Mouse (Mus musculus) heart, embryonic 16.5 days (tissue): ENCODE measurements around the gene Trak1. TPM values are rescaled to one million over a fixed set of nuclear protein-coding genes. Genes with fewer than 3 reads are reported as not detected.

Experiments used
- ATAC-seq: fragments of 200-750 bp; cut with Nextera tagmentation; replicated peaks from 2 replicates; pipeline ENCODE4 v1.8.0; 2017; ENCODE audit warnings: moderate number of reproducible peaks; ENCODE audit not compliant: insufficient read depth, low FRiP score; ENCODE audit errors: extremely low read depth
- H3K27ac ChIP-seq: fragments of 300-500 bp; sonication (generic); 2 replicates; pipeline ENCODE4 v1.5.1; 2014; ENCODE audit warnings: mild to moderate bottlenecking, low read length, control low read depth, moderate library complexity
- H3K27me3 ChIP-seq: fragments of 300-500 bp; sonication (generic); 2 replicates; pipeline ENCODE4 v1.6.1; 2014; ENCODE audit warnings: low read length, mixed read lengths; ENCODE audit not compliant: control insufficient read depth, insufficient read depth
- H3K36me3 ChIP-seq: fragments of 300-500 bp; sonication (generic); 2 replicates; pipeline ENCODE4 v1.6.1; 2014; ENCODE audit not compliant: control insufficient read depth, insufficient read depth
- H3K4me1 ChIP-seq: fragments of 300-500 bp; sonication (generic); 2 replicates; pipeline ENCODE4 v1.6.1; 2014; ENCODE audit warnings: low read length, mixed read lengths; ENCODE audit not compliant: control insufficient read depth, insufficient read depth
- H3K4me2 ChIP-seq: fragments of 300-500 bp; sonication (generic); 2 replicates; pipeline ENCODE4 v1.6.1; 2014; ENCODE audit warnings: low read depth, mild to moderate bottlenecking, control low read depth, low read length
- H3K4me3 ChIP-seq: fragments of 300-500 bp; sonication (generic); 2 replicates; pipeline ENCODE4 v1.5.1; 2014; ENCODE audit warnings: mild to moderate bottlenecking, control low read depth, low read length
- H3K9ac ChIP-seq: fragments of 300-500 bp; sonication (generic); 2 replicates; pipeline ENCODE4 v1.6.1; 2014; ENCODE audit warnings: low read length, control low read depth
- H3K9me3 ChIP-seq: fragments of 300-500 bp; sonication (generic); replicated peaks from 2 replicates; pipeline ENCODE4 v1.6.1; 2016; ENCODE audit warnings: low read length; ENCODE audit not compliant: control insufficient read depth
- WGBS: fragments of 180-500 bp; shearing (Covaris S2); extraction: QIAGEN DNeasy Blood & Tissue Kit; methylation state at CpG from one replicate; pipeline ENCODE4 v1.1.7; 2014; 5-methylcytosine and 5-hydroxymethylcytosine counted together
- polyA plus RNA-seq: library from polyadenylated mRNA; unstranded; fragments of >200 nt; fragmentation: Nextera tagmentation; extraction: Ambion mirVana; gene quantifications from 2 replicates; pipeline ENCODE4 v1.2.1, GENCODE M21; 2015

The Trak1 gene
- polyA plus RNA-seq, 1 experiment from 2014 or later, result 42.4 TPM

DNA sequence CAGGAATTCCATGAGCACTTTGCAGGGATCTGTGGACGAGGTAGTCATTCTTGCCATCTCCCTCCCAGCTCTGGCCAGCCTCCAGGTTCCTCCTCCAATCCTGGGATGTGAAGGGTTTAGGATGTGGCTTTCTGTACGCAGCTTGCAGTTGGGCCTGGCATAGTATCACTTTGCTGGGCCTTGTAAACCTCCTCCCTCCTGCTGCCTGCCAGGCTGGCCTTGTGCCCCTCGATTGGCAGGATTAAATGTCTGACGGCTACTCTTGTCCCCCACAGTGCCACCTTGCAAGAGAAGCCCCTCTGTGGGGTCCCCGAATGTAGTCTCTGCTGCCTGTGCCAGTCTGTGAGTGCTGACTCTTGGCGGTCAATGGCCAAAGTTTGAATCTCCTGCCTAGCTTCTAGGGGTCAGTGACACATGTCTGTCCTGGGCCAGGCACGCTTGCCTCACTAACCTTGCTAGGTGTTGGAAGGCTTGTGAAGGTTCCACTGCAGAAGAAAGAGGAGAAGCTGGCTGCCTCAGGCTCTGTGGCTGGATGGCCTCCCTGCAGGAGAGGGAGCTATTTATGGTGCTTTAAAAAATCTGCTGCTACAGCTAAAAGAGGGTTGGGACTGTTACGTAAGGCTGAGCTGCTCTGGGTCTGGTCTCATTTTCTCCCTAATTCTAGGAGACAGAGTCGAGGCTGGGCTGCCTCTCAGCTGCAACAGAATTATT is 58.3 kb downstream of the Trak1 start:
- H3K27ac ChIP-seq, result peak overlapping the region; percentile 76
- H3K4me1 ChIP-seq, result peaks cover 83% of the 10 kb centered on the region
- WGBS, result 43% methylated on average over 9 of the region's 9 CpGs
- no peaks in the 10 kb centered on the region for H3K9me3 ChIP-seq
- no peak for ATAC-seq
- peak overlapping the region; percentile 8 for H3K4me2 ChIP-seq
- no peaks in the 10 kb centered on the region for H3K36me3 ChIP-seq
- H3K27me3 ChIP-seq, result no peaks in the 10 kb centered on the region
- H3K9ac ChIP-seq, result peak overlapping the region; percentile 1
- no peak overlapping the region for H3K4me3 ChIP-seq

DNA sequence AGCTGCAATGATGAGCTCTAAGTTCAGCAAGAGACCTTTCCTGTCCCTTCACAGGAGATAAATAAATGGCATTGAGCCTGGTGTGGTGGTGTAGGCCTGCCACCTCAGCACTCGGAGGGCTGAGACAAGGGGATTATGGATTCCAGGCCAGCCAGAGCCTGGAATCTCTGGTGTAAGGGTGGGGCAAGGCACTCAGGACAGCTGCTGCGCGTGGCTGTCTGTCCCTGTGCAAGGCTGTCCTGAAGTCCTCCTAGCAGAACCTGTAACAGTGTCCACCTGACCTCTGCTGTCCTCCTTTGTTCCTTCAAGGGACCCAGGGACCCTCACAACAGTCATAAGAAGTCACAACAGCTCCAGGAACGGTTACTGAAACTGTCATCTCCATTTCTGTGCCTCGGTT is 59.8 kb downstream of the Trak1 start:
- no peak overlapping the region for H3K4me3 ChIP-seq
- no peak overlapping the region for H3K4me2 ChIP-seq
- WGBS, result 66% methylated on average over 5 of the region's 5 CpGs
- H3K27ac ChIP-seq, result peak overlapping the region; percentile 86
- H3K4me1 ChIP-seq, result peaks cover 77% of the 10 kb centered on the region
- H3K27me3 ChIP-seq, result no peaks in the 10 kb centered on the region
- H3K36me3 ChIP-seq, result no peaks in the 10 kb centered on the region
- H3K9ac ChIP-seq, result peak overlapping the region; percentile 55
- no peak for ATAC-seq
- no peaks in the 10 kb centered on the region for H3K9me3 ChIP-seq

DNA sequence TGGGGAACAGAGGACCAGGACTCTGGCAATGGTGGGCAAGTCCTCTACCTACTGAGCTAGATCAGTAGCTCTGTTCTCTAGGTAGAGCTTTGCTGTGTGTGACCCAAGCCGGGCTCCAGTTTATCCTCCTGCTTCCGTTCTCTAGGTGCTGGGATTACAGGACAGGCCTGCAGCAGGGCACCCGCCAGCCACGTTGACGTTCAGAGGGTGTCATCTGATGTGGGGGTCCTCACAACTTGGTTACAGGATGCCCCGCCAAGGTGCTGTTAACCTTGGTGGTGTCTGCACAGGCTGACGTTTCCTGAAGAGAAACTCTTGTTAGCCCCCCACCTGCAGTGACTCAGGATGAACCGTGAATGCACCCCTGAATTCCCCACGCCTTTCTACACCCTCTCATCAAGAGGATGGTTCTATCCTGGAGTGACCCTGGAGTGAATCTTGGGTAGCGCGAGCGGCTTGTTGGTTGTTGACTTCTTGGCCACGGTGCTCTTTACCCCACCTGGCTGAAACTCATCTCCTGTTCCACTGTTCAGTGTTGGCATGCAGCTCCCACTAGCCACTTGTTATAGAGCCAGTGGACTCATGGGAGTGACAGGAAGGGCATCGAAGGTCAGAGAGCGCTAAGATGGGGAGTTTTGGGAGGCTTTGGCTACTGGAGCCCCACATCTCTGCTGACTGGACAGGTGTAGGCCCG is 60.4 kb downstream of the Trak1 start:
- no peaks in the 10 kb centered on the region for H3K27me3 ChIP-seq
- no peak overlapping the region for H3K4me3 ChIP-seq
- peaks cover 71% of the 10 kb centered on the region for H3K4me1 ChIP-seq
- no peak overlapping the region for H3K4me2 ChIP-seq
- H3K9ac ChIP-seq, result no peak overlapping the region; the same call in none of the 2 replicates
- H3K9me3 ChIP-seq, result no peaks in the 10 kb centered on the region
- 78% methylated on average over 16 of the region's 16 CpGs for WGBS
- no peak for ATAC-seq
- H3K36me3 ChIP-seq, result peaks cover 3% of the 10 kb centered on the region; the same call in 1 of the 2 replicates
- peak overlapping the region; percentile 86 for H3K27ac ChIP-seq

DNA sequence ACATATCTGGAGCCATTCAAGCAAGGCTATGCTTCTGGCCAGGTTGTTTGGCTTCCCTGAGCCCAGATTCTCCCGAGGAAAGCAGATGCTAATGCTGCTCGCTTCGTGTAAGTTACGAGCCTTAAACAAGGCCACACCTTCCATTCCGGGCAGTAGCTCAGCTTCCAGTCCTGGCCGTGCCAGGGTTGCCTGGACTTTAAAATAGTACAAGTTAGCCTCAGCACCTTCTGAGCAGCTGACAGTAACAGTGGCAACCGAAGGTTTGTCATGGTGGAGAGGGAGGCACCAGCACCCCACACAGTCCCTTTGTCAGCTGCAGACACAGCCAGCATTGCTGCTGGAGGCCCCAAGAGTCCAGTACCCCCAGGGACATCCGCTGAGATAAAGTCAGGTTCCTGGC is 61.1 kb downstream of the Trak1 start:
- WGBS, result 36% methylated on average over 8 of the region's 8 CpGs
- Histone ChIP-seq H3K4me1 (peaks cover 66% of the 10 kb centered on the region), H3K4me2 (no peak overlapping the region; the same call in 1 of the 2 replicates)

DNA sequence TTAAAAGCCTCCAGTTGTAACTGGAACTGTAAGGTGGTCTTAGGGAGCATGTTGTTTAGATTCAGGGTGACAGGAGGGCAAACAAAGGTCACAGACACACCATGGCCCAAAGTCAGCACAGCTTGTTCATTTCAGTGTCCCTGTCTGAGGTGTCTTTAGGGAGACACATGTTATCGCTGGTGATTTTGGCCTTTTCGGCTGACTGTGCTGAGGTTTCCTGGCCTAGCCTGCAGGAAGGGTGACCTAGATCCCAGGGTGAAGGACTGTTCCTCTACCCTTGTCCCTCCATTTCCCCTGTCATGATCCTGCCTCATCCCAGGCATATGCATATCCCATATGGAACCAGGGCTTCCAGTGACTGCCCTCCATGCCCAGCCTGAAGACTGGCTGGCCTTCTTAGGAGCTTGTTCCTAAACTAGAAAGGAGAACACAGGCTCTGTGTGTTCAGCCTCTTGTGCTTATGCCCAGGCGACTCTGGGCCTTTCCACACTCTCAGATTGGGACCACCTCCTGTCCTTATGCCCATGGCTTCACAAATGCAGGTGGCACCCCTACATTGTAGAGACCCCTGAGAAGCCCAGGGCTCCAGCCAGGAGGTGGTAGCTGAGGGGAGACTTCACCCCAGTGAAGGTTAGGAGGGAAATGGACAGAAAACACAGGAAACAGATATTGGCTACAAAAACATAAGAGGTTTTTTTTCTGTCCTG is 62.1 kb downstream of the Trak1 start:
- no peak for ATAC-seq
- H3K27me3 ChIP-seq, result no peaks in the 10 kb centered on the region
- H3K9me3 ChIP-seq, result no peaks in the 10 kb centered on the region
- peaks cover 66% of the 10 kb centered on the region for H3K4me1 ChIP-seq
- peak overlapping the region; percentile 49; the same call in 1 of the 2 replicates for H3K9ac ChIP-seq
- WGBS, result 47% methylated on average over 3 of the region's 3 CpGs
- H3K27ac ChIP-seq, result peak overlapping the region; percentile 94
- H3K4me3 ChIP-seq, result no peak overlapping the region
- peaks cover 8% of the 10 kb centered on the region for H3K36me3 ChIP-seq
- H3K4me2 ChIP-seq, result no peak overlapping the region

More for the DNA sequence above, 61.1 kb downstream of the Trak1 start:
- H3K27me3 ChIP-seq, result no peaks in the 10 kb centered on the region
- peaks cover 3% of the 10 kb centered on the region; the same call in 1 of the 2 replicates for H3K36me3 ChIP-seq
- peak overlapping the region; percentile 51; the same call in 1 of the 2 replicates for H3K9ac ChIP-seq
- H3K4me3 ChIP-seq, result no peak overlapping the region
- H3K9me3 ChIP-seq, result no peaks in the 10 kb centered on the region
- H3K27ac ChIP-seq, result peak overlapping the region; percentile 86
- ATAC-seq, result no peak

DNA sequence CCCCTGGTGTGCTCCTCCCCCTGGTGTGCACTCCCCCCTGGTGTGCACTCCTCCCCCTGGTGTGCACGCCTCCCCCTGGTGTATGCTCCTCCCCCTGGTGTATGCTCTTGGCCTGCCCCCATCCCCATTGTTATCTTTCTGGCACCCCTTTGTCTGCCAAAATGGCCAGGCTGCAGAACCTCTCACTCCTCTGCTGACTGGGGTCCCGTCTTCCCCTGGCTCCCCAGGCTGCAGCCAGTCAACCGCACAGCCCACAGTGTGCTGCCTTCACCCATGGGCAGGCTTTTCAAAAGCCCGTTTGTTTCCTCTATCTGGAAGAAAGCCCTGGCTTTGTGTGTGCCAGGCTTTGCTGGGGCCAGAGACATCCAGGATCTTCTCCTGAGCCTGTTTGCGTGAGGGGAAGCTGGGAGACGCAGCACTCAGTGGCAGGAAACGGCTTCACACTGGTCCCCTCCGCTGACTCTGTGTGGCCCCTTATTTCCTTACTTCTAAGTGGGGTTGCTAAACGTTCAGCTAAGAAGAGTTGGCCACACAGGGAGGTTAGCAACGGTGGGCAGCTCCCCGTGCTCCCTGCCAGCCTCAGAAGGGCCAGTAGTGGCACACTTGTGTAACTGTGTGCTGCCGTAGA is 63.1 kb downstream of the Trak1 start:
- Histone ChIP-seq H3K9me3 (no peaks in the 10 kb centered on the region), H3K4me2 (peak overlapping the region; percentile 51), H3K27ac (peak overlapping the region; percentile 94), H3K4me1 (peaks cover 57% of the 10 kb centered on the region), H3K36me3 (peaks cover 11% of the 10 kb centered on the region), H3K9ac (peak overlapping the region; percentile 66), H3K27me3 (no peaks in the 10 kb centered on the region), H3K4me3 (no peak overlapping the region)
- 15% methylated on average over 11 of the region's 12 CpGs for WGBS
- ATAC-seq, result peak; percentile 54; the same call in 1 of the 2 replicates

DNA sequence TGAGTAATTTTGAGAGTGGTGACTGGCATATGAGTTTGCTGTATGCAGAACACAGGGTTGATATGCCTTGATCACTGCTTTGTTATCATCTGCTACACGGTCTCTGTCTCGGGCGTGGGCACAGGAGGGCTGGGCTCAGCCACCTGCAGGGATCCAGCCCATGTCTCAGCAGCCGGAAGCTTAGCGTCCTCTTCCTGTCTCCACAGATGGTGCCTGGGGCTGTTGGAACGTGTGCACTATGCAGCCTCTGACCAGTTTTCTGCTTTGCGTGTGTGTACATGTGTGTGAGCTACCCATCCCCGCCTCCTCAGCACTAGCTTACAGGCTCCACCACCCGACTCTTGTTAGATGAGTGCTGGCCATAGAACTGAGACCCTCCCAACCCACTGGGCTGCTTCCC is 63.7 kb downstream of the Trak1 start:
- peak; percentile 55 for ATAC-seq
- Histone ChIP-seq H3K4me1 (peaks cover 52% of the 10 kb centered on the region), H3K27ac (peak overlapping the region; percentile 94), H3K9ac (peak overlapping the region; percentile 66), H3K27me3 (no peaks in the 10 kb centered on the region), H3K9me3 (no peaks in the 10 kb centered on the region), H3K4me2 (peak overlapping the region; percentile 51), H3K4me3 (no peak overlapping the region), H3K36me3 (peaks cover 11% of the 10 kb centered on the region)
- WGBS, result 50% methylated on average over 9 of the region's 9 CpGs

DNA sequence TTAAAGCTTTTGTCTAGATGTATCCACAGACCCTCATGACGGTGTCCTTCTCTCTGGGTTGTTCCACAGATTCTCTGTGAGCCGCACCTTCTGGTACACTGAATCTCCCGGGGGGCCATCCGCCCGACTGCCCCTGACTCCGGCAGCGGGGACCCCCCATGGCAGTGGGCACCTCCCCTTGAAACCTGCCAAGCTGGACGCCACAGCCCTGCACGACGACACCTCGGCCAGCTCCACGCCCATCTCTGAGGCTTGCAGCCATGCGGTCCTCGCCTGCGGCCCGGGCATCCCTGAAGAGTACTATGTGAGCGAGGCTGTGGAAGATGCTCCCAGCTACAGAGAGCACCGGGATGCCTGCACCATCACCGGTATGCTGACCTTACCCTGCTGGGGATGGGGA is 66.6 kb downstream of the Trak1 start:
- H3K36me3 ChIP-seq, result peaks cover 16% of the 10 kb centered on the region
- H3K9ac ChIP-seq, result no peak overlapping the region
- no peaks in the 10 kb centered on the region for H3K27me3 ChIP-seq
- no peak overlapping the region for H3K4me2 ChIP-seq
- 83% methylated on average over 19 of the region's 19 CpGs for WGBS
- no peak for ATAC-seq
- H3K4me1 ChIP-seq, result peaks cover 31% of the 10 kb centered on the region
- no peaks in the 10 kb centered on the region for H3K9me3 ChIP-seq
- no peak overlapping the region for H3K4me3 ChIP-seq
- H3K27ac ChIP-seq, result no peak overlapping the region
